Mouse (Mus musculus): ENCODE data around the gene Fancm.
A peak's percentile ranks its signal among the peaks of the same experiment; 100 is the strongest.
"Not testable (repeated sequence)": the region's sequence is repeated elsewhere in the genome, so short reads cannot be mapped to it uniquely, and the experiment has no call there.

Fancm gene

GRCm38 (mm10) chr12:65119451-65119850 lies 44.0 kb downstream of the Fancm start:
- no peak for DNase-seq (ENCODE audit: low read depth)

- DNase-seq (ENCODE audit: low read depth): not testable (repeated sequence)
Measured at GRCm38 (mm10) chr12:65136121-65136520, 60.7 kb downstream of the Fancm start.

- DNase-seq (ENCODE audit: low read depth): peak; percentile 96
Measured at GRCm38 (mm10) chr12:65172021-65172951, 96.9 kb downstream of the Fancm start, which contains the start of gene Mis18bp1. TSS of gene Mis18bp1 (minus strand) at chr12:65172604.

GRCm38 (mm10) chr12:65172959-65173358 lies 97.6 kb downstream of the Fancm start:
- not testable (repeated sequence) for DNase-seq (ENCODE audit: low read depth)

- no peak for DNase-seq (ENCODE audit: low read depth)
Measured at GRCm38 (mm10) chr12:65173736-65174135, 98.3 kb downstream of the Fancm start.
